Mouse (Mus musculus) WW6 (cell line): ENCODE measurements at regions not wholly inside any gene's neighbourhood (a gene's known extent, or its start where the extent isn't known, plus 50 kb on each side); places are given as distances from the start of the nearest gene placed in this dataset.

Source experiments
- DNase-seq: peaks from one replicate; pipeline ENCODE4 v3.0.0-alpha.2; 2013; ENCODE audit warnings: low read depth, low spot score

GRCm38 (mm10) chr12:29049105-29049511 lies 297.5 kb downstream of the Eipr1 start:
- no peak for DNase-seq

- no peak for DNase-seq
Observed at GRCm38 (mm10) chr12:29049801-29050200, 298.2 kb downstream of the Eipr1 start.

- DNase-seq, result no peak
Observed at GRCm38 (mm10) chr12:29050516-29051251, 299.1 kb downstream of the Eipr1 start.

GRCm38 (mm10) chr12:29054367-29054766 lies 302.8 kb downstream of the Eipr1 start:
- DNase-seq, result no peak

GRCm38 (mm10) chr12:29062025-29062637 lies 310.5 kb downstream of the Eipr1 start:
- DNase-seq, result no peak

- no peak for DNase-seq
Observed at GRCm38 (mm10) chr12:29062801-29063200, 311.2 kb downstream of the Eipr1 start.

GRCm38 (mm10) chr12:29068180-29068579 lies 316.6 kb downstream of the Eipr1 start:
- no peak for DNase-seq

GRCm38 (mm10) chr12:29075096-29075852 lies 323.7 kb downstream of the Eipr1 start:
- no peak for DNase-seq

GRCm38 (mm10) chr12:29076606-29077005 lies 325.0 kb downstream of the Eipr1 start:
- no peak for DNase-seq

- no peak for DNase-seq
Observed at GRCm38 (mm10) chr12:29079011-29079410, 327.4 kb downstream of the Eipr1 start.

GRCm38 (mm10) chr12:29083426-29084221 lies 332.0 kb downstream of the Eipr1 start:
- DNase-seq, result no peak

GRCm38 (mm10) chr12:29087245-29087644 lies 335.6 kb downstream of the Eipr1 start:
- DNase-seq, result peak; percentile 33

- DNase-seq, result no peak
Observed at GRCm38 (mm10) chr12:29089634-29090033, 338.0 kb downstream of the Eipr1 start.

GRCm38 (mm10) chr12:29090451-29090850 lies 338.8 kb downstream of the Eipr1 start:
- DNase-seq, result no peak

- peak; percentile 5 for DNase-seq
Observed at GRCm38 (mm10) chr12:29095406-29096032, 343.9 kb downstream of the Eipr1 start.

- DNase-seq, result peak; percentile 81
Observed at GRCm38 (mm10) chr12:29096033-29096913, 344.7 kb downstream of the Eipr1 start.

GRCm38 (mm10) chr12:29100042-29100570 lies 348.5 kb downstream of the Eipr1 start:
- DNase-seq, result no peak

GRCm38 (mm10) chr12:29106893-29107719 lies 355.5 kb downstream of the Eipr1 start:
- no peak for DNase-seq

GRCm38 (mm10) chr12:29107720-29108051 lies 356.1 kb downstream of the Eipr1 start:
- no peak for DNase-seq
